Mouse (Mus musculus) bone marrow macrophage, adult 2 months (primary cell): ENCODE results near the gene Hmgxb4. TPM values are rescaled to one million over a fixed set of nuclear protein-coding genes. Genes with fewer than 3 reads are reported as not detected.

Experiments used
- H3K27ac ChIP-seq: 2 replicates; pipeline ENCODE4 v1.5.1; 2012; ENCODE audit warnings: low read depth, low read length; ENCODE audit not compliant: insufficient read depth
- H3K4me1 ChIP-seq: 2 replicates; pipeline ENCODE4 v1.6.1; 2012; ENCODE audit warnings: low read length; ENCODE audit not compliant: control insufficient read depth, insufficient read depth
- H3K4me3 ChIP-seq: 2 replicates; pipeline ENCODE4 v1.5.1; 2012; ENCODE audit warnings: mild to moderate bottlenecking, low read length, moderate library complexity; ENCODE audit not compliant: insufficient read depth
- CTCF ChIP-seq: IDR thresholded peaks from 2 replicates; pipeline ENCODE4 v1.5.1; 2012; ENCODE audit warnings: low read depth, mild to moderate bottlenecking, low read length, moderate library complexity
- POLR2A ChIP-seq: IDR thresholded peaks from 2 replicates; pipeline ENCODE4 v1.6.1; 2012; ENCODE audit warnings: mild to moderate bottlenecking, low read depth, low read length, borderline replicate concordance
- polyA plus RNA-seq: library from polyadenylated mRNA; stranded (reverse); fragments of >200 nt; gene quantifications from 2 replicates; pipeline ENCODE4 v1.2.4, GENCODE M21; 2012; ENCODE audit not compliant: missing spikeins, insufficient read depth, insufficient read length

Hmgxb4 gene
- polyA plus RNA-seq, 1 experiment = 21.9 TPM

- Histone ChIP-seq H3K4me3 (no peak overlapping the region), H3K4me1 (peaks cover 51% of the 10 kb centered on the region), H3K27ac (no peak overlapping the region)
- TF ChIP-seq POLR2A (no peak), CTCF (no peak)
These were observed 46.6 kb downstream of the Hmgxb4 start for GRCm38 (mm10) chr8:75039754-75040153.

GRCm38 (mm10) chr8:75042171-75042570, 49.0 kb downstream of the Hmgxb4 start:
- Histone ChIP-seq H3K4me1 (peaks cover 39% of the 10 kb centered on the region), H3K27ac (no peak overlapping the region), H3K4me3 (no peak overlapping the region)
- TF ChIP-seq CTCF (no peak), POLR2A (no peak)

- H3K27ac ChIP-seq = no peak overlapping the region
- TF ChIP-seq POLR2A (no peak), CTCF (no peak)
- peaks cover 39% of the 10 kb centered on the region for H3K4me1 ChIP-seq
- no peak overlapping the region for H3K4me3 ChIP-seq
These were observed 49.8 kb downstream of the Hmgxb4 start for GRCm38 (mm10) chr8:75042974-75043373.

GRCm38 (mm10) chr8:75046303-75046702, 53.1 kb downstream of the Hmgxb4 start:
- Histone ChIP-seq H3K4me3 (no peak overlapping the region), H3K27ac (no peak overlapping the region), H3K4me1 (peaks cover 26% of the 10 kb centered on the region)
- no peak for TF ChIP-seq POLR2A
- TF ChIP-seq CTCF = no peak

GRCm38 (mm10) chr8:75047784-75048183, 54.6 kb downstream of the Hmgxb4 start:
- Histone ChIP-seq H3K4me3 (no peak overlapping the region), H3K27ac (no peak overlapping the region), H3K4me1 (peaks cover 19% of the 10 kb centered on the region)
- no peak for TF ChIP-seq CTCF
- no peak for TF ChIP-seq POLR2A

- TF ChIP-seq POLR2A (no peak), CTCF (no peak)
- peaks cover 11% of the 10 kb centered on the region for H3K4me1 ChIP-seq
- H3K4me3 ChIP-seq = no peak overlapping the region
- H3K27ac ChIP-seq = no peak overlapping the region
These were observed 60.2 kb downstream of the Hmgxb4 start for GRCm38 (mm10) chr8:75053342-75053741.

- no peak overlapping the region for H3K27ac ChIP-seq
These were observed 62.5 kb downstream of the Hmgxb4 start for GRCm38 (mm10) chr8:75055673-75056072.

GRCm38 (mm10) chr8:75060022-75060421, 66.9 kb downstream of the Hmgxb4 start:
- Histone ChIP-seq H3K27ac (no peak overlapping the region), H3K4me1 (peaks cover 33% of the 10 kb centered on the region)

More at GRCm38 (mm10) chr8:75055673-75056072, 62.5 kb downstream of the Hmgxb4 start:
- TF ChIP-seq POLR2A (no peak), CTCF (no peak)
- no peak overlapping the region for H3K4me3 ChIP-seq
- peaks cover 11% of the 10 kb centered on the region for H3K4me1 ChIP-seq

GRCm38 (mm10) chr8:75060815-75061214, 67.7 kb downstream of the Hmgxb4 start:
- TF ChIP-seq POLR2A = no peak
- TF ChIP-seq CTCF = no peak
- Histone ChIP-seq H3K4me3 (no peak overlapping the region), H3K27ac (no peak overlapping the region), H3K4me1 (peaks cover 27% of the 10 kb centered on the region)

More at GRCm38 (mm10) chr8:75060022-75060421, 66.9 kb downstream of the Hmgxb4 start:
- TF ChIP-seq CTCF = no peak
- no peak for TF ChIP-seq POLR2A
- H3K4me3 ChIP-seq = no peak overlapping the region

GRCm38 (mm10) chr8:75063290-75063689, 70.1 kb downstream of the Hmgxb4 start:
- Histone ChIP-seq H3K4me1 (peaks cover 41% of the 10 kb centered on the region), H3K4me3 (no peak overlapping the region), H3K27ac (peak overlapping the region; percentile 47)
- no peak for TF ChIP-seq CTCF
- TF ChIP-seq POLR2A = no peak

GRCm38 (mm10) chr8:75064790-75065189, 71.6 kb downstream of the Hmgxb4 start:
- peaks cover 41% of the 10 kb centered on the region for H3K4me1 ChIP-seq
- TF ChIP-seq CTCF (no peak), POLR2A (no peak)
- no peak overlapping the region for H3K27ac ChIP-seq
- no peak overlapping the region for H3K4me3 ChIP-seq

- Histone ChIP-seq H3K4me1 (peaks cover 38% of the 10 kb centered on the region), H3K4me3 (peak overlapping the region; percentile 39), H3K27ac (peak overlapping the region; percentile 28)
- no peak for TF ChIP-seq CTCF
- TF ChIP-seq POLR2A = no peak
These were observed 74.1 kb downstream of the Hmgxb4 start for GRCm38 (mm10) chr8:75067287-75067686.
